Mouse (Mus musculus) stomach, postnatal 0 days (tissue): ENCODE data around the gene Gm49486. TPM values are rescaled to one million over a fixed set of nuclear protein-coding genes. Genes with fewer than 3 reads are reported as not detected.
"Not testable (repeated sequence)": the region's sequence is repeated elsewhere in the genome, so short reads cannot be mapped to it uniquely, and the experiment has no call there.

ENCODE experiments used
- ATAC-seq: fragments of 200-750 bp; cut with Nextera tagmentation; 2 replicates; pipeline ENCODE4 v1.8.0; 2017; ENCODE audit not compliant: low FRiP score, low TSS enrichment
- DNase-seq: peaks from one replicate; pipeline ENCODE4 v3.0.0-alpha.2; 2016; ENCODE audit warnings: low spot score
- H3K27ac ChIP-seq: fragments of 300-500 bp; sonication (generic); replicated peaks from 2 replicates; pipeline ENCODE4 v1.5.1; 2014; ENCODE audit warnings: mild to moderate bottlenecking, control low read depth
- H3K27me3 ChIP-seq: fragments of 300-500 bp; sonication (generic); 2 replicates; pipeline ENCODE4 v1.6.1; 2014; ENCODE audit warnings: low read length; ENCODE audit not compliant: control insufficient read depth, insufficient read depth
- H3K36me3 ChIP-seq: fragments of 300-500 bp; sonication (generic); 2 replicates; pipeline ENCODE4 v1.6.1; 2014; ENCODE audit warnings: low read length, mixed read lengths; ENCODE audit not compliant: control insufficient read depth, insufficient read depth
- H3K4me1 ChIP-seq: fragments of 300-500 bp; sonication (generic); replicated peaks from 2 replicates; pipeline ENCODE4 v1.6.1; 2014; ENCODE audit warnings: antibody characterized with exemption; ENCODE audit not compliant: control insufficient read depth, insufficient read depth
- H3K4me2 ChIP-seq: fragments of 300-500 bp; sonication (generic); replicated peaks from 2 replicates; pipeline ENCODE4 v1.6.1; 2014; ENCODE audit warnings: low read depth, mild to moderate bottlenecking, control low read depth, moderate library complexity
- H3K4me3 ChIP-seq: fragments of 300-500 bp; sonication (generic); 2 replicates; pipeline ENCODE4 v1.5.1; 2014; ENCODE audit warnings: low read depth, low read length, control low read depth
- H3K9ac ChIP-seq: fragments of 300-500 bp; sonication (generic); 2 replicates; pipeline ENCODE4 v1.6.1; 2014; ENCODE audit warnings: mild to moderate bottlenecking, low read length, control low read depth, mixed read lengths
- H3K9me3 ChIP-seq: fragments of 300-500 bp; sonication (generic); 2 replicates; pipeline ENCODE4 v1.6.1; 2016; ENCODE audit warnings: low read length; ENCODE audit not compliant: control insufficient read depth
- CTCF ChIP-seq: IDR thresholded peaks from 2 replicates; pipeline ENCODE4 v1.5.1; 2016; ENCODE audit warnings: antibody characterized with exemption, low read depth, mild to moderate bottlenecking, moderate library complexity
- EP300 ChIP-seq: optimal IDR thresholded peaks from 2 replicates; pipeline ENCODE3; 2016; ENCODE audit warnings: antibody characterized with exemption
- WGBS: fragments of 180-500 bp; shearing (Covaris S2); extraction: QIAGEN DNeasy Blood & Tissue Kit; methylation state at CpG from one replicate; pipeline ENCODE4 v1.1.7; 2014; 5-methylcytosine and 5-hydroxymethylcytosine counted together
- polyA plus RNA-seq: library from polyadenylated mRNA; unstranded; fragments of >200 nt; fragmentation: Nextera tagmentation; extraction: Ambion mirVana; gene quantifications from 2 replicates; pipeline ENCODE4 v1.2.1, GENCODE M21; 2015

Gm49486 gene
- polyA plus RNA-seq, 1 experiment from 2014 or later, result 0.27 TPM

DNA sequence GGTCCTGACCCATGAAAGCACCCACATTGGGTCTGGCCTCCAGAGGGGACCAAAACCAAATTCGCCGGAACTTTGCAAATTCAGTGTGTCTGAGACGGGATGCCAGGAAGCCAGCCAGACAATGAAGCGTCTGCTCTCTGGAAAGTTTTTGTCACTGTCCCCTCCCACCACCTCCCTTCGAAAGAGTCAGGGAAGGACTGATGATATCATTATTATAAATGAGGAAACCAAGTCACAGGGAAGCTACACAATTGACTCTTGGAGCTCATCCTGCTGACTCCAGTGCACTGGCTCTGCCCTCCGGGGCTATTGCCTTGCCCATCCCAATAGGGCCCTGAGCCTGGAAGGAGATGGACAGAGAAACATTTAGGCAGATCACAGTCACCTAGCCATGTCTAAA, 15.6 kb upstream of the Gm49486 start:
- Histone ChIP-seq H3K4me2 (no peak overlapping the region), H3K4me3 (no peak overlapping the region), H3K4me1 (no peaks in the 10 kb centered on the region), H3K9ac (no peak overlapping the region), H3K27me3 (no peaks in the 10 kb centered on the region), H3K36me3 (no peaks in the 10 kb centered on the region), H3K9me3 (no peaks in the 10 kb centered on the region), H3K27ac (no peak overlapping the region)
- 72% methylated on average over 6 of the region's 6 CpGs for WGBS
- TF ChIP-seq CTCF (no peak), EP300 (no peak)
- no peak for ATAC-seq
- DNase-seq, result no peak

DNA sequence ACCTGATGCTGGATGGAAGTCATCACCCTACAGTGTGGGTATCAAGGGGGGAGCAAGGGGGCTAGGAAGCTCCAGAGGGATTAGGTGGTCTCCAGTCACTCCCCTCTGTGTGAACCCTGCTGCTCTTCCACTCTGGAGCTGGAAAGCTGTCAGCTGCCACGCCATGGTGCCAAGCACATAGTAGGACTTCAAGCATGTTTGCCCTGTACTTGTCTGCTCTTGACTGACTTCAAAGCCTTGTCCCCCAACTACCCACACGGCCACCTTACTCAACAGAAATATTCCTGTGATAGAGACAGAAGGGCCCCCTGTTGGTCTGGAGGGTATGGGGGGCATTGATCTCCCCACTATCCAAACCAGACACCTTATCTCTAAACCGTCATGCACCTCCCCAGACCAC, 13.0 kb upstream of the Gm49486 start:
- no peak for ATAC-seq

DNA sequence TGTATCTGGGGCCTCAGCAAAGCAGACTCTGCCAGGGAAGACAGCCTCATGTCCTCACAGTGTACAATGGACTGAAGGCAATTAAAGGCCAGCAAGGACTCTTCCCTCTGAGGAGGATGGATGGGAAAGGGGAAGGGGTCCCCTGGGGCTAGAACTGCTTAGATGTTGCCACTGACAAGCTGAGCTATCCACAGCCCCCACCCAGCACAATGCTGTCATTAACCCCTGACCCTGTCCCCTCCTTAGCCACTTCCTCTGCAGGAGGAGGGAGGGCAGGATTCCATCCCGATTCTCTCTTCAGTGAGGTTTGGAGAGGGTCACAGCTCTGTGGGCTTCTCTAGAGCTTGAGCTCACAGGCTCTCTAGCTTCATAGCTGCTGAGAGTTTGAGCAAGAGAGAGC, 9.6 kb upstream of the Gm49486 start:
- Histone ChIP-seq H3K9ac (no peak overlapping the region), H3K27ac (no peak overlapping the region), H3K4me1 (no peaks in the 10 kb centered on the region), H3K9me3 (no peaks in the 10 kb centered on the region), H3K27me3 (no peaks in the 10 kb centered on the region), H3K4me2 (no peak overlapping the region), H3K4me3 (no peak overlapping the region), H3K36me3 (no peaks in the 10 kb centered on the region)
- TF ChIP-seq CTCF (no peak), EP300 (no peak)
- DNase-seq (no peak), ATAC-seq (no peak)
- WGBS, result 6% methylated on average over 1 of the region's 1 CpGs

More for the DNA sequence above, 13.0 kb upstream of the Gm49486 start:
- no peak for TF ChIP-seq EP300
- TF ChIP-seq CTCF, result no peak
- Histone ChIP-seq H3K4me1 (no peaks in the 10 kb centered on the region), H3K36me3 (no peaks in the 10 kb centered on the region), H3K4me2 (no peak overlapping the region), H3K9ac (no peak overlapping the region), H3K9me3 (no peaks in the 10 kb centered on the region), H3K27ac (no peak overlapping the region), H3K27me3 (no peaks in the 10 kb centered on the region), H3K4me3 (no peak overlapping the region)
- 49% methylated on average over 3 of the region's 3 CpGs for WGBS
- no peak for DNase-seq

DNA sequence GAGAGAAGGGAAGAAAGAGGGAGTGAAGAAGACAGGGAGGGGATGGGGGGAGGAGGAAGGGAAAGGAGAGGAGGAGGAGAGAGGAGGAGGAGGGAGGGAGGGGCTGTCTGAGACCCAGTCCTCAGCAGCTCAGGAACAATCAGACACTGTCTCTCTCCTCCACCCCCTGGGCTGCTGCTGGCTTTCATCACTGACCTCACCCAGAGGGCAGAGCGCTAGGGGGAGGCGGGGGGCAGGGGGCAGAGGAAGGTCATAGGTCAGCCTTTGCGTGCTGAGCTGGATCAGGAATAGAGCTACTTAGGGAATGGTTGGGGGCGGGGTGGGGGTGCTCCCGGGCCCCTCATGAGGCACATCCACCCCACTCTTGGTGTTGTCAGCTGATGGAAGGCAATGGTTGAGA, 5.5 kb upstream of the Gm49486 start:
- WGBS, result 13% methylated on average over 5 of the region's 5 CpGs
- Histone ChIP-seq H3K36me3 (no peaks in the 10 kb centered on the region), H3K27me3 (no peaks in the 10 kb centered on the region), H3K4me3 (no peak overlapping the region), H3K9me3 (no peaks in the 10 kb centered on the region), H3K4me2 (no peak overlapping the region), H3K9ac (no peak overlapping the region), H3K4me1 (no peaks in the 10 kb centered on the region), H3K27ac (no peak overlapping the region)
- ATAC-seq, result no peak
- TF ChIP-seq EP300, result no peak
- no peak for TF ChIP-seq CTCF
- no peak for DNase-seq

DNA sequence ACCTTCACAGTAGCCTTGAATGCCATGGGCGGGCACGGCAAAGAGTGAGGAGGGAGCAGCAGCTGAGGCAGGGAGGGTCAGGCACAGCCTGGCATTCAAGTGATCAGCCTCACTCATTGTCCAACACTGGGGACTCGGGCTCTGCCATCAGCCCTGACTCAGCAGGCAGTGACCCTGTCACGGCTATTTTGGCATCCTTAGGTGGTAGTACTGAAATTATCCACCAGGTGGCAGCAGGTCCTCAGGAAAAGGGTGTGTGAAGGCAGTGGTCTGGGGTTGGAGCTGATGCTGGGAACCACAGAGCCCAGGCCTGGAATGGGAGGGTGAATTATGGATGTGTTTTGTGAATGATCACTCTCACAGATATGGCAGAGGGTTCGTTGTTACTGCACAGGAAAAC, 4.5 kb upstream of the Gm49486 start:
- Histone ChIP-seq H3K36me3 (no peaks in the 10 kb centered on the region), H3K4me1 (peaks cover 1% of the 10 kb centered on the region; the same call in 1 of the 2 replicates), H3K9ac (no peak overlapping the region), H3K4me3 (no peak overlapping the region), H3K27me3 (no peaks in the 10 kb centered on the region), H3K27ac (no peak overlapping the region), H3K4me2 (no peak overlapping the region), H3K9me3 (no peaks in the 10 kb centered on the region)
- ATAC-seq (peak; percentile 66), DNase-seq (peak; percentile 84)
- TF ChIP-seq CTCF (peak; percentile 98), EP300 (no peak)
- 15% methylated on average over 5 of the region's 5 CpGs for WGBS

DNA sequence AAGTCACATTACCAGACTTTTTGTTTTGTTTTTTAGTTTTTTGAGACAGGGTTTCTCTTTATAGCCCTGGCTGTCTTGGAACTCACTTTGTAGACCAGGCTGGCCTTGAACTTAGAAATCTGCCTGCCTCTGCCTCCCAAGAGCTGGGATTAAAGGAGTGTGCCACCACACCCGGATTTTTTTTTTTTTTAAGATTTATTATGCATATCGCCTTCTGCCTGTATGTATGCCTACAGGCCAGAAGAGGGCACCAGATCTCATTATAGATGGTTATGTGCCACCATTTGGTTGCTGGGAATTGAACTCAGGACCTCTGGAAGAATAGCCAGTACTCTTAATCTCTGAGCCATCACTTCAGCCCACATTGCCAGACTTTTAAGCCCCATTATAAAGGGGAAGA, 3.4 kb upstream of the Gm49486 start:
- TF ChIP-seq CTCF, result peak; percentile 28; the same call in 1 of the 2 replicates
- H3K4me3 ChIP-seq, H3K9ac ChIP-seq, H3K27ac ChIP-seq, H3K4me1 ChIP-seq, H3K27me3 ChIP-seq, H3K9me3 ChIP-seq, H3K36me3 ChIP-seq, ATAC-seq, DNase-seq, H3K4me2 ChIP-seq: not testable (repeated sequence)
- WGBS, result 57% methylated on average over 2 of the region's 2 CpGs
